Mouse (Mus musculus): ENCODE measurements around the gene Zbtb32. TPM values are rescaled to one million over a fixed set of nuclear protein-coding genes. Genes with fewer than 3 reads are reported as not detected.

The Zbtb32 gene
- polyA plus RNA-seq, 2 experiments: 0.55 to 0.67 TPM

DNA sequence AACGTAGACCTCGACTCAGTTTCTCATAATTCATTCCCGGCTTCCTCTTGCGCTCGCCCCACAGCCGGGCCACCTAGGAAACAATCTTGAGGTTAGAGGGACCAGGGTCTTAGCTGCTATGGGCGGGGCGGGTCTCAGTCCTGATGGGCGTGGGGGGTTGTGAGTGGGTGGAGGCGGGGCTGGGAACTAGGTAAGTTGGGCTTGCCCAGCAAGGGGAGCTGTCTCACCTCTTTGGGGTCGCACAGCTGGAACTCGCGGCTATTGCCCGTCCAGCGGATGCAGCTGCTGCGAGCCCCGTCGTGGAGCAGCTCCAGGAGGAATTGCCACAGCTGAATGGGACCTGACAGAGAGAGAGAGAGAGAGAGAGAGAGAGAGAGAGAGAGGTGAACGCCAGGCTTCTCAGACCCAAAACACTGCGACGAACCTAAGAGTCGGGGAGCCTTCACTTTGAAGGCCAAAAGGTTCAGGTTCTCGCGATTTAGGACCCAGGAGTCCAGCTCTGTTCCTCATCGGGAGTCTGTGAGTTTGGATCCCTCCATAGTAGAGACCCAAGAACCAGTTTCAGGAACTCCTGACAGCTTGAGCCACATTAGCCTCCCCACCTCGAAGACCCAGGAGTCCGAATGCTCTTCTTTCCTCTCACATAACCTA is 35.2 kb upstream of the Zbtb32 start:
- 4% methylated on average over 27 of the region's 27 CpGs for WGBS
- H3K27ac ChIP-seq (replicated peaks; ENCODE audit: low read depth, low read length): no peak overlapping the region
- no peaks in the 10 kb centered on the region for H3K9me3 ChIP-seq (ENCODE audit: control insufficient read depth, low read length)
- H3K4me1 ChIP-seq (ENCODE audit: control insufficient read depth, insufficient read depth, low read length): peaks cover 6% of the 10 kb centered on the region; the same call in 1 of the 2 replicates
- ATAC-seq (ENCODE audit: low FRiP score, low read depth): no peak
- no peak overlapping the region for H3K9ac ChIP-seq (ENCODE audit: low read depth, low read length, severe bottlenecking)
- no peak for TF ChIP-seq POLR2A (IDR thresholded peaks at IDR 0.05; ENCODE audit: borderline replicate concordance, extremely low read depth, insufficient read depth, insufficient read length)
- H3K4me2 ChIP-seq (replicated peaks; ENCODE audit: low read depth, low read length, severe bottlenecking): 0 out of 2 replicates have a peak overlapping the region, but pooled peaks have one; percentile 3
- no peaks in the 10 kb centered on the region for H3K36me3 ChIP-seq (ENCODE audit: control insufficient read depth, insufficient read depth, low read length)
- H3K4me3 ChIP-seq (replicated peaks; ENCODE audit: low read length): 0 out of 2 replicates have a peak overlapping the region, but pooled peaks have one; percentile 2
- peaks cover 43% of the 10 kb centered on the region for H3K27me3 ChIP-seq (ENCODE audit: control insufficient read depth, insufficient read depth, low read length)
- DNase-seq (ENCODE audit: low spot score): no peak

DNA sequence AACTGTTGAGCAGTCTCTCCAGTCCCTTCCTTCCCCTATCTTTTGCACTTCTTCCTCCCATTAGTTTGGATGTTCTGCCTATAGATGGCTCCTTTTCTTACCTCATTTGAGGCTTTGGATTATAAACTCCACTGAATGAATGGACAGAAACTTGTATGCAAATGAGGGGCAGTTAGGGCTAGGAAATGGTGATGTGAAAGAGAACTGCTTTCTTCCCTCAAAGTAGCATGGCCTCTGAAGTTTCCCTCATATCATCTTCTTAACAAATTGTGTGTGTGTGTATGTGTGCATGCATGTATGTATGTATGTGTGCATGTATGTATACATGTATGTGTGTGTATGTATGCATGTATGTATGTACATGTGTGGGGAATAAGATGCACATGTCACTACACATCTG is 30.3 kb upstream of the Zbtb32 start:
- no peak for ATAC-seq (ENCODE audit: low FRiP score, low read depth)

GRCm38 (mm10) chr7:30626647-30627046 is 27.9 kb upstream of the Zbtb32 start:
- Histone ChIP-seq H3K36me3 (ENCODE audit: control insufficient read depth, insufficient read depth, low read length) (peaks cover 24% of the 10 kb centered on the region), H3K4me2 (replicated peaks; ENCODE audit: low read depth, low read length, severe bottlenecking) (no peak overlapping the region), H3K9me3 (ENCODE audit: control insufficient read depth, low read length) (no peaks in the 10 kb centered on the region), H3K9ac (ENCODE audit: low read depth, low read length, severe bottlenecking) (no peak overlapping the region), H3K4me3 (replicated peaks; ENCODE audit: low read length) (no peak overlapping the region), H3K4me1 (ENCODE audit: control insufficient read depth, insufficient read depth, low read length) (0 out of 2 replicates have a peak, but pooled peaks cover 5% of the 10 kb centered on the region), H3K27me3 (ENCODE audit: control insufficient read depth, insufficient read depth, low read length) (no peaks in the 10 kb centered on the region), H3K27ac (replicated peaks; ENCODE audit: low read depth, low read length) (no peak overlapping the region)
- WGBS: 86% methylated on average over 5 of the region's 5 CpGs
- no peak for DNase-seq (ENCODE audit: low spot score)
- ATAC-seq (ENCODE audit: low FRiP score, low read depth): no peak
- TF ChIP-seq POLR2A (IDR thresholded peaks at IDR 0.05; ENCODE audit: borderline replicate concordance, extremely low read depth, insufficient read depth, insufficient read length): no peak

More for the DNA sequence above, 30.3 kb upstream of the Zbtb32 start:
- Histone ChIP-seq H3K9me3 (ENCODE audit: control insufficient read depth, low read length) (no peaks in the 10 kb centered on the region), H3K9ac (ENCODE audit: low read depth, low read length, severe bottlenecking) (no peak overlapping the region), H3K4me1 (ENCODE audit: control insufficient read depth, insufficient read depth, low read length) (peaks cover 10% of the 10 kb centered on the region; the same call in 1 of the 2 replicates), H3K4me2 (replicated peaks; ENCODE audit: low read depth, low read length, severe bottlenecking) (no peak overlapping the region), H3K27me3 (ENCODE audit: control insufficient read depth, insufficient read depth, low read length) (peaks cover 17% of the 10 kb centered on the region), H3K4me3 (replicated peaks; ENCODE audit: low read length) (no peak overlapping the region), H3K36me3 (ENCODE audit: control insufficient read depth, insufficient read depth, low read length) (peaks cover 4% of the 10 kb centered on the region), H3K27ac (replicated peaks; ENCODE audit: low read depth, low read length) (no peak overlapping the region)
- TF ChIP-seq POLR2A (IDR thresholded peaks at IDR 0.05; ENCODE audit: borderline replicate concordance, extremely low read depth, insufficient read depth, insufficient read length): no peak
- no peak for DNase-seq (ENCODE audit: low spot score)

- TF ChIP-seq POLR2A (IDR thresholded peaks at IDR 0.05; ENCODE audit: borderline replicate concordance, extremely low read depth, insufficient read depth, insufficient read length): no peak
- H3K4me2 ChIP-seq (replicated peaks; ENCODE audit: low read depth, low read length, severe bottlenecking): peak within 1 kb of the TSS; percentile 77
- DNase-seq (ENCODE audit: low spot score) (peak; percentile 92), ATAC-seq (ENCODE audit: low FRiP score, low read depth) (peak; percentile 96)
- H3K27ac ChIP-seq (replicated peaks; ENCODE audit: low read depth, low read length): no peak within 1 kb of the TSS
- H3K27me3 ChIP-seq (ENCODE audit: control insufficient read depth, insufficient read depth, low read length): no peaks in the 10 kb centered on the region
- H3K36me3 ChIP-seq (ENCODE audit: control insufficient read depth, insufficient read depth, low read length): peaks cover 29% of the 10 kb centered on the region
- WGBS: 3% methylated on average over 44 of the region's 44 CpGs
- 0 out of 2 replicates have a peak, but pooled peaks cover 5% of the 10 kb centered on the region for H3K4me1 ChIP-seq (ENCODE audit: control insufficient read depth, insufficient read depth, low read length)
- H3K9me3 ChIP-seq (ENCODE audit: control insufficient read depth, low read length): no peaks in the 10 kb centered on the region
- peak within 1 kb of the TSS; percentile 80 for H3K4me3 ChIP-seq (replicated peaks; ENCODE audit: low read length)
- H3K9ac ChIP-seq (ENCODE audit: low read depth, low read length, severe bottlenecking): peak within 1 kb of the TSS; percentile 79
These were observed 27.0 kb upstream of the Zbtb32 start, which contains the start of gene Cox6b1 for GRCm38 (mm10) chr7:30625530-30626384. Cox6b1 (minus strand) TSS chr7:30626151.

DNA sequence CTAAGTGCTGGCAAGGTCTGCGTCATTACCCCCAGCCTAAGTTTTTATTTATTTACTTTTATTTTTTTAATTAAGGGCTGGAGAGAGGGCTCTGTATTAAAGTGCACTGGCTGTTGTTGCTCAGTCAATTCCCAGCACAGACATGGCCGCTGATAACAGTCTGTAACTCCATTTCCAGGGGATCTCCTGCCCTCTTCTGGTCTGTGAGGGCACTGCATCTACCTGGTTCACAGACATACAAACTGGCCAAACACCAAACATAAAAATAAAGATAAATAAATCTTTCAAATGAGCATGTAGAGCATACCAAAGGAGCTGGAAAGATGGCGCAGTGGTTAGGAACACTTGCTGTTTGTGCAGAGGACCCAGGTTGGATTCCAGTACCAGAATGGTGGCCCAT is 20.5 kb upstream of the Zbtb32 start:
- Histone ChIP-seq H3K36me3 (ENCODE audit: control insufficient read depth, insufficient read depth, low read length) (peaks cover 67% of the 10 kb centered on the region), H3K4me1 (ENCODE audit: control insufficient read depth, insufficient read depth, low read length) (no peaks in the 10 kb centered on the region), H3K4me2 (replicated peaks; ENCODE audit: low read depth, low read length, severe bottlenecking) (no peak overlapping the region), H3K27ac (replicated peaks; ENCODE audit: low read depth, low read length) (no peak overlapping the region), H3K9me3 (ENCODE audit: control insufficient read depth, low read length) (no peaks in the 10 kb centered on the region), H3K9ac (ENCODE audit: low read depth, low read length, severe bottlenecking) (no peak overlapping the region), H3K4me3 (replicated peaks; ENCODE audit: low read length) (no peak overlapping the region), H3K27me3 (ENCODE audit: control insufficient read depth, insufficient read depth, low read length) (no peaks in the 10 kb centered on the region)
- DNase-seq (ENCODE audit: low spot score): no peak
- no peak for TF ChIP-seq POLR2A (IDR thresholded peaks at IDR 0.05; ENCODE audit: borderline replicate concordance, extremely low read depth, insufficient read depth, insufficient read length)
- no peak for ATAC-seq (ENCODE audit: low FRiP score, low read depth)
- 81% methylated on average over 3 of the region's 3 CpGs for WGBS

All from limb, embryonic 14.5 days (tissue).